Mouse (Mus musculus) retina, postnatal 7 days (tissue): ENCODE results near the gene Cox15.

Source experiments
- DNase-seq: peaks from one replicate; pipeline ENCODE4 v3.0.0-alpha.2; 2012; ENCODE audit warnings: low read depth, low spot score

Gene Cox15

DNA sequence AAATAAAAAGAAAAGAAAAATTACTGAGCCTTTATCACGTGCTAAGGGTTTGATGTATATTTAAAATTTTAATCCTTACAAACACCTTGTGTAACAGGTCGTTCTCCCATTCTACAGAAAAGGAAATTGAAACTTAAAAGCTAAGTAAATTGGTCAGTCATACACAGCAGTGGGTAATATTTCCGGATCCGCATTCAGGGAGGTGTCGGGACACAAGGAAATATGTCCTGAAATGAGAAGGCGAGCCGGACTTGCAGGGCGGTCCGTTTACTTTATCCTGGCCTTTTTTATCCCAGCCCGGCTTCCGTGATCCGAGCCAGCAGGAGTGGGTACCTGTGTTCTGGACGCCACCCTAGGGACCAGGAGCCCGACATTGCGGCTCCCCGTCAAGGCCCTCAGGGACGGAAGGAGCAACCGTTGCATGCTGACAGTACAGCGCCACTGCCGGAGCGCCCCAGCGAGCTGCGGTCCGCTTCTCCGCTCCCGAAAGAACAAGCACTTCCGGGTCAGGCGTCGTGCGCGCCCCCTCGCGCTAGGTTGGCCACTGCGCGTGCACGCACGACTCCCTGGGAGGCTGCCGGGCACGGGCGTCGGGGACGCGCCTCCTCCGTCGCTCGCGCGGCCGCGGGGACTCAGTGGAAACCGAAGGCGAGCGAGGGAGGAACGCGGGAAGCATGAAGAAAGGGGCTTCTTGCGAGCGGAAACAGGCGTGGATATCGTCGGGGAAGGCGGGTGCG, at the start of gene Cox15, which contains the start of gene Cutc:
Gene Cox15, minus strand, starts transcription at position 512 of the 737 bp plus-strand sequence.
Gene Cutc, plus strand, starts transcription at position 508 of the 737 bp plus-strand sequence.
- DNase-seq = peak; percentile 95

DNA sequence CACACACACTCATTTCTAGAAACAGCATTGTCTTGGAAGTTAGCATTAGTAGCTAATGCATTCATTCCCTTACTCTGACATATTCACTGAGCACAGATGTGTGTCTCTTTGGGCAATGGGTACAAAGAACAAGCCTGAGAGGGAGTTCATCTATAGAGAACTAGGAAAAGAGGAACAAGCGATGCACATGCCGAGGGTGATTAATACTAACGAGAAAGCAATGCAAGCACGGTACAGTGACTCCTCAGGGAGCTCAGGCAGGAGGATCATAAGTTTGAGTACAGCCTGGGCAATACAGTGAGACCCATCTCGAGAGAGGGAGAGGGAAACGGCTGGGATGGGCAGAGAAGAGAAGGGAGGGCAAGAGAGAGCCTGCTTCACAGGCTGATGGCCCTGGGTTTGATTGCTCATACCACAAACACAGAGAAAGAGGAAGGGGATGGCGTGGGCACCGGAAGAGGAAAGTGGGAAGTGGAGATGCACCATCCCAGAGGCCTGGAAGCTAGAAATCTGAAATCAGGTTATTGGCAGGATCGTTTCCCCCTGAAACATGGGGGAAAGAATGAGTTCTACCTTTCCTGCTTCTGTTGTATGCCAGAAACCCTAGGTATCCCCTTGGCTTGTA, 48.7 kb upstream of the Cox15 start:
- no peak for DNase-seq

DNA sequence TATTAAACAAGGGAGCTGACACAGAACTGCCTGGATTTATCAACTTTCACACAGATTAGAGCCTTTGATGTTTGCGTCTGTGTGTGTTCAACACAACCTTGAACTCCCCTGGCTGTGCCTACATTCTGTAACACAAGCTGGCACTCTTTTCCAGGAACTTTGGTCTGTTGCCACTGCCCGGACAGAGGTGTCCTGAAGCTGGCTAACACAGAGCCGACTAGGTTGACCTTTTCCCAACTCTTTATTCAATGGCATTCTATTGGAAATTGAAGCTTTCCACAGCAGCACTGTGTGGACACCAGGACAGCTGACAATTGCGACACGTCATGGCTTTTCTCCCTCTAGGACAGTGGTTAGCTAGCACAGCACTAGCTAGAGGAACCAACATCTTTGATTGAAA, 44.4 kb upstream of the Cox15 start:
- DNase-seq = no peak

DNA sequence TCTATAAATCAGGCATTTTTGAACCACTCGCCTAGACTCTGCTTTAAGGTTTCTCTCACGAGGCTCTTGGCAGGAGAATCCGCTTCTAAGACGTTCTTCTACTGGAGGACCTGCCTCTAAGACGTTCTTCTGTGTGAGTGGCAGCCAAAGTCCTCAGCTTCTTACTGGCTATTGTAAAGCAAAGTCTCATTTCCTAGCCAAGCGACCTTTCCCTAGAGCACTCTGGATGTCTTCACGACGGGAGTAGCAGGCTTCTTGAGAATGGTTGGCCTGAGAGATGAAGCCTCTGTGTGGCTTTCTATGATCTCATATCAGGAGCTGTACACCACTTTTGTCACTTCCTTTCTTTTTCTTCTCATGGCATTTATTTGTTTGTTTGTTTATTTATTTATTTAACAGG, 42.7 kb upstream of the Cox15 start:
- DNase-seq = no peak

DNA sequence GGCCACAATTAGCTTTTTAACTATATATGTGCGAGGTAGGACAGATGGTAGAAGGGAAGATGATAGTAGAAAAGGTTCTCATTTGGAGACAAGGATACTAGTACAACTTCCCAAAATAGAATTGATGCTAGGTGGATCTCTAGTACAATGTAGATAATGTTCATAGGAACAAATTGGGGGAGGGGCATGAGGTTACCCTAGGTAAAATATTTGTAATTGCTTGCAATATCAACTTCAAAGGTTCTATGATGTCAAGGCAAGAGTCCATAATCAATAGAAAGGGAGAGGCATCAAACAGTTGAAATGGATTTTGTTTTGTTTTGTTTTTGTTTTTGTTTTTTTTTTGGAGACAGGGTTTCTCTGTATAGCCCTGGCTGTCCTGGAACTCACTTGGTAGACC, 41.2 kb upstream of the Cox15 start:
- no peak for DNase-seq

DNA sequence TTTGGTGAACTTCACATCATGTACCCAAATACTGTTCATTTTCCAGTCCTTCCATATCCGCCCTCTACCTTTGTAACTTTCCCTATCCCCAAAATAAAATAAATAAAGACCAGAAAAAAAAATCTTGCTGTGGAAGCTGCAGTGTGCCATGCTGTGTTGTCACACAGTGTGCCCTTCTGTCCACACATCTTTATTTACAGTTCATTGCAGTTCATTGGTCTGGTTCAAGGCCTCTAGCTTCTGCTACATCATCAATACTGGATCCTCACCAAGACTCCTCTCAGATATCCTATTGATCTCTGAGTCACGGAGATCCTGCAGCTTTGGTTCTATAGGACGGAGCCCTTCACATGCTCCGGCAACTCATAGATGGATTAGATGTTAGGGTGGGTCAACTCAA, 39.7 kb upstream of the Cox15 start:
- no peak for DNase-seq

DNA sequence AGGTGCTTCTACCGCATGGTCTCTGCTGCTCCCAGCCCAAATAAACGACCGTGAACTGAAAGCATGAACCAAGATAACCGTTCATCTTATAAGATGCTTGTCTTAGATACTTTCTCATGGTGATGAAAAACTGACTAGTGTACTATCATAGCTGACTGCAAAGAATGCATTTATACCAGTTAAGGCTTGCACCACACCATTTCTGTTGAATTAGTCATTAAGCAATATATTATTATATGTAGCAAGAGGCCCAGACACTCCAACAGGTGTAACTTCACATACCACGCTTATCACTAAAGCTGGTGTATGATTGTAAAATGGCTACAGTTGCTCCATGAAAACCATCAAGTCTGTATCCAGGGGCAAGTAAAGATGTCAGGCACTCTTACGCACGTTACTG, 37.0 kb upstream of the Cox15 start:
- DNase-seq = no peak

DNA sequence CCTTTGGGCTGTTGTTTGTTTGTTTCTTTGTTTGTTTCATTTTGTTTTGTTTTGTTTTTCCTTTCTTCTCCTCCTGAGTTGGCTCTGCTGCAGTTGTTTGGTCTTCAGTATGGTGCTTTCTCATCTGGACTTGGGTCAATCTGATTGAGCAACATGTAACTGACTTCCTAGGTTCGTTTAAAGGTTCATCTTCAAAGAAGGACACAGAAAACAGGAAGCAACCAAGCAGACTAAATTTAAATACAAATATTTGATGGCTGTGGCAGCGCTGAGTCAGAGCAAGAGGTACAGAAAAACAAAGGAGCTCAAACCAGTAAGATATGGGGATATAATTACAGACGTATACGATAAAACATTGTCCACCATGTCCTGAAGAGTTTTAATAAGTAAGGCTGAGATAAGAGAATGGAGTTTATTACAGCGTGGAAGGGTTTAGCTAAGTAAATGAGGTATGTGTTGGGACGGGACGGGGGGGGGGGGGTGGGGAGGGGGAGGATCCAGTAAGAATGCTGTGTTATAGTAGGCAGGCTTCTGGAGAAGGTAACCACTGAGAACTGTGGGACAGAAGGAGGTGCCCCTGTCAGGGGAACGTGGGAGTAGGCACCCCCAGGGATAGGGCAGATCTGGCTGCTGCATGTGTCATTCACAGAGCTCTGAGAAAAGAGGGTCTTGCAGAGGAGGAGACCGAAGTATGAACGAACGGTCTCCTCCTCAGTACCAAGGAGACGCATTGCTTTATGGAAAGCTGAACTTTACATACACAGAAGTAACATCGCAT, 33.6 kb upstream of the Cox15 start:
- DNase-seq = no peak

DNA sequence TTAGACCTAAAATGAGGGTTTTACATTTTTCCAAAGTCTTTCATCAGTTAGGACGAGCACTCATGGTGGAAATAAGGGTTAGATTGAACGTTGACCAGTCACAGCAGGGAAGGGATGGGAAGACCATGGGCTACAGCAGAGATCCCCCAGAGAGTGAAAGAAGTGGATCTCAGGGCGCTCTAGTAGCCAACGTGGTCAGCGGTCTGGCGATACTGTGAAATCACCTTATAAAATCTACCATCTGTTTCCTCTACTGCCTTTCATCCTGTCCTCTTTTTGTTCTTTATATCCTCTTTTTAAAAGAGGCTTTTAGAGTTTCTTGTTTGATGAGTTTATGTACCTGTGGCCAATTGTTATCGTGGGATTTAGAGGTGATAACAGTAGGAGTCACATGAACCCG, 32.0 kb upstream of the Cox15 start:
- DNase-seq = no peak

DNA sequence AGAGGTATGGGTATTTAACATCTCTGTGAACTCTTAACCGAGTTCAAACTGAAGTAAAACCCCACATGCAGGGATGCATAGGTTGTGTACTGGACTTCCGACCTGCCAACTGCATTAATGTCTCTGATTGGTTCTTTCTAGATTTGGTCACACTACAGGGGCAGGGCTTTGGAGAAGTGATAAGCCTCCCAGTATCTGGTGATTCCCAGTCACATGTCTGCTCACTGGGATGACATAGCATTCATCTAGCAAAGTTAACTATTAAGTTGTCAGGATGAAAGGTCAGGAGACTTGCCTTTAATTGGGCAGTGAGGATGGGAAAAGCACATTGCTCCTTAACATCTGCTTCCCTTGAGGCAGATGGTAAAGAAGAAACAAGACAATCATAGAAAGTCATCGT, 29.2 kb upstream of the Cox15 start, which contains the start of gene Abcc2:
Gene Abcc2, plus strand, starts transcription at position 213 of the 400 bp plus-strand sequence.
- DNase-seq = no peak

DNA sequence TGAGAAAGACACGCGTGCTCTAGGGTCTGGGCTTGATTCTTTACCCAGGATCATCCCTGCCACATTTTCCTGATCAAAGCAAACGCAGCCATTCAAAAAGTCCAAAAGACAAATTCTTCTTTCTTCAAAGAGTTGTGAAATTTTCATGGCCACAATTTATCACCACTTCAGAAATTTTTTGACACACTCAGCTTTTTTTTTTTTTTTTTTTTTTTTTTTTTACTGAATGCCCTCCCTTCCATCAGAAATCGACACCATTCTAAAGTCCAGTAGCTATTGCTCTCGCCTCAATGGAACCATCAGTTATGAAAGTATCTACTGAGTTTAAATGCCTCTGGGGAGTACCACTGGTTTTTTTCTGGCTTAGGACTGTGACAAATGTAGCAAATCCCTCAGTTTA, 27.6 kb upstream of the Cox15 start:
- DNase-seq = no peak

DNA sequence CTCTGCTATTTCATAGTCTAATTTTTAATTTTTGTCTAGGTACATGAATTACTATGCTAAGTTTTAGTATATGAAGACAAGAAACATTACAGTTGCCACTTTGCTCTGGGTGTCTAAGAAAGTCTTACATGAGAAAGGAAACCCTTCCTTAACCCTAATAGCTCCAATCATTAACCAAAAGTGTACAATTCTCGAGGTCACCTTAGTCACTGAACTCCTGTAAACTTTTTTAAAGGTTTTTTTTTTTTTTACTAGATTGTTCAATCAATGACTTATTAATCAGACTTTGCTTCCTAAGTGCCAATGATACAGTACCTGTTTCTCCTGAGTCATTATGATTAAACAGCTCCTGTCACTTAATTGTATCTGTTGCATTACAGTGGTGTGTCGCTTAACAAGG, 24.5 kb upstream of the Cox15 start:
- DNase-seq = no peak

DNA sequence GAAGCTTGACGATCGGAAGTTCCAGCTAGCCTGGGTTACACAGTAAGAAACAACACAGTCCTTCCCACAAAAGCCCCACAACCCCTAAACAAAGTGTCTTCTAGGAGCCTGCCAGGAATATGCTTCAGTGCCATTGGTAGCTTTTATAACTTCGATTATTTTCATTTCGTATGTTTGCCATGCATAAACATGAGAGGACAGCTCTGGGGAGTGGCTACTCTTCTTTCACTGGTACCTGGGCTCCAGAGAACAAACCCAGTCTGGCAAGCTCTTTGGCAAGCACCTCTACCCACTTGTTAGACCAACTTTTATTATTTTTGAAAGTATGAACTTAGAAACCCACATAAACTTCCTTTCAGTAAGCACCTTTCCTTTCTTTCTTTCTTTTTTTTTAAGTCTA, 23.8 kb upstream of the Cox15 start:
- no peak for DNase-seq

DNA sequence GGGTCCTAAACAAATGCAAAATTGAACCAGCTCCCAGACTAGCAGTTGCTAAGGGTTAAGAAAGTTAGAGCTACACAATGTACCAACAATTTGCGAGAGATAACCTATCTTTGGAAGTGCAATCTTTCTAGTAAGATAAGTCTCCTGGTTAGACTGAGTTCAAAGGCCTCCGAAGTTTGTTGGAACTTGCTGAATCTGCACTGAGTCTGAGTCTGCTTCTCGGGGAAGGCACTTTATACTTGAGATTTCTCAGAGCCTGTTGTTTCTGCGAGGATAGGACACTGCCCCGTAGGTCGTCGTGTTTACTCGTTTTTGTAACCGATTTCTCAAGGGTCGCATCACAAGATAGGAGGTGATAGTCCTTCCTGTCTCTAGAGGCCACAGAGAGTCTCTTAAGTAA, 22.6 kb upstream of the Cox15 start:
- DNase-seq = no peak

DNA sequence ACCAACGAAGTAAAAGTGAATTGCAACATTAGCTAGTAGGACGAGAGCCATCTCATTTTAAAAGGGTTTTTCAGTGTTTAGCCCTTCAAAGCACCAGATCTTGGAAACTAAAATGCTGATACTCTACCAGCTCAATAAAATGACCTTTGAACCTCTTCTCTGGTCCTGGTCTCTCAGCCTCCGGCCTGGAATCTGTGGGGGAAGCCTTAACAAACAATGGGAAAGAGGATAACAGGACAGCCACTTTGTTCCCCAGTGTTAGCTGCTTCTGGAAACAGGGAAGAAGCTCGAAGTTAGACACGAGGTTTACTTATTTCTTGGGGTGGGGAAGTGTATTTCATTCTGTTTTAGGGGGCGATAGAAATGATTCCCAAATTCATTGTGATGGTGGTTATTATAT, 19.5 kb upstream of the Cox15 start:
- no peak for DNase-seq

DNA sequence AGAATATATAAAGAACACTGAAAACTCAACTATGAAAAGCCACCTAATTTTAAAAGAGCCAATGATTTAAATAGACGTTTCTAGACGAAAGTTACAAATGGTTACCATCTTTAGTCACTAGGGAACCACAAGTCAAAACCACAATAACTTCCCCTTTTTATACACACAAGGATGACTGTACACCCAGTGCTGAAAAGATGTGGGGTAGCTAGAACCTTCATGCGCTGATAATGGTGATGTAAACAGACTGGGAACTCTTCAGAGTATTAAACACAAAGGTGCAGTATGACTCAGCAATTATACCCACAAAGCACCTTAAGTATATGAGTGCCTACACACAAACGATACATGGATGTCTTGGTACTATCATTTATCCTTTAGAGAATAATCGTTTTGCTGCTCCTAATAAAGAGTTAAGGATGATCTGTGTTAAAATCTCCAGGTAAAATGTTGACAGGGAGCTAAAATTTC, 18.7 kb upstream of the Cox15 start:
- no peak for DNase-seq

DNA sequence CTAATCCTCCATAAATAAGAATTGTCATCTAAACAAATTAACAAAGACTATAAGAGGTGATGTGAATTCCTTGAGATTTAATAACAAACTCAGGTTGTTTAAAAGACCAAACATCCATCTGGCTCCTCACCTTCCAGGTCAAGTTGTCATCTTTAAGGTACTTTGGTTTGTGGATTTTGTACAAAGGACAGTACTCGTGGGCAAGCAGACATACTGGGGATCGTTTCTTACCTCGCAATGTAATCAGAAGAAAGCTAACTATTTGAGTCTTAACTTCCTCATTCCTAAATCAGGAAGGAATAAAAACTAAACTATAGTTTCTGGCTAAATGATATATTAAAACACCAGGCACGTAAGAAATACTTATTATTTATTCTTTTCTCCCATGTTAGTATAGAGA, 17.8 kb upstream of the Cox15 start:
- no peak for DNase-seq

DNA sequence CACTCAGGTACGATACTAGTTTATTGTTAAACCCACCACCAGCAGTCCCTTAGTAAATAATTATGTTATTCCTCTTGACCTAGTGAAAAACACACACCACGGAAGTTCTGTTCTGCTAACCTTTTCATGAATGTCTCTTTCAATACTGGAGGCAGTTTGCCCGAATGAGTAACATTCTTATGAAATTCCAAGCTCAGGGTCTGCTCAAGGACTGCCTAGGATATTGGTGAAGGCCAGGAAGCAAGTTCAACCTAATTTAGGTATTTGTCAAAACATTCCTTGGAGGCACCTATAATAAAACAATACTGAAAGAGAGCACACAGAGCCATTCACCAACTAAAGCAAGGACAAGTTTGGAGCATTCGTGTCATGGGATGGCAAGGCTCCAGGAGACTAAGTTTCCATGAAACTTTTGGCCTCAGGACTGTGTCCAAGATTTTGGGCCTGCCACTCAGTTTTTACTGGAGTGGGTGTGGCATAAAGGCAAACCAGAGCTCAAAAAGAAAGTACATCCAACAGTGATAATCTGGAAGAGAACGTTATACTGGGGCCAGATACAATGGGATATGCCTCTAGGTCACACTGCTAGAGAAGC, 16.7 kb upstream of the Cox15 start:
- DNase-seq = no peak

DNA sequence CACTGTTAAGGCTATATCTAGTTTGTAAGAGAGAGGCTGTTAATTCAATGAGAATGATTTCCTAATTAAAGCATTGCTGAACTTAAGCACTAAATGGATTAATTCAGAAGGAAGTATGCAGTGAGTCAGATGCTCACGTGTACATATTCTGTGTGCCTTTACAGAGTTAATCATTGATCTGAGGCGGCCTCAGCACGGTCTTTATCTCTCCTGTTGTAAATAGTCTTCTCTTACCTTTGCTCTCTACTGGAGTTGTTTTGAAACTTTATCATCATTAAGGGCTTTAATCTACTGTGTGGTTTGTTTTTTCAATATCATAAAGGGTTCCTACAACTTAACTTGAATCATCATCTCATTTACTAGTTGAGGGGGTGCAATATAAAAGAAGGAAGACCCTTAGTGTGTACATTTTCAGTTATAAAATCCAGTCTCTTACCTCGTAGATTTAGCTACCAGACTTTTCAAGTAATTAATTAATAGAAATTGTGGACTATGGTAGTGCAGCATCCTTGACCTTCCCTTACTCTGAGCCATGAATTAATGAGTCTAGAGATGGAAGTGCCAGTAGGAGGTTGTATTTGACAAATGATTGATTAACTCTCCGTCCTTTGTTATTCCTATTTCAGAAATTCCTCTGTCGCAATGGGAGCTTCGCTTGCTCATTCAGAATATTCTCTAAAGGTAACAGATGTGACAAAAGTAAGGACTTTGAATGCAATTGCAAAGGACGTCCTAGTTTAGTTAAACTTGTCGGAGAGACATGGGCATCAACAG, 14.9 kb upstream of the Cox15 start:
- no peak for DNase-seq

DNA sequence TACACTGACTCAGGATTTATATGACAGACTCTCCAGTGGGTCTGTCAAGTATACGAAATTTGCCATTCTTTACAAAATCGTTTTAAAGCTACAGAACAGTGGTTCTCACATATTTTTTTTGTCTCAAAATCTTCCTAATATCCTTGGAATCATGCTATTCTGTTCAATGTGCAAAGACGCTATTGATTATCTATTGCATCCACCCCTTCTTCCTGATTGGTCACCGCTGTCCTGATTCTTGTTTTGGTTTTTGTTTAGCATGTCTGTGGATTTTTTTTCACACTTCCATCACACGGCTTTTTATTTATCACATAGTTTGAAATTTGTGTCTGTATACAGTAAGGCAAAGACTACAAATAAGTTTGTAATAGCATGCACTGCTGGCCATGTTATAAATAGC, 13.7 kb upstream of the Cox15 start:
- DNase-seq = no peak

DNA sequence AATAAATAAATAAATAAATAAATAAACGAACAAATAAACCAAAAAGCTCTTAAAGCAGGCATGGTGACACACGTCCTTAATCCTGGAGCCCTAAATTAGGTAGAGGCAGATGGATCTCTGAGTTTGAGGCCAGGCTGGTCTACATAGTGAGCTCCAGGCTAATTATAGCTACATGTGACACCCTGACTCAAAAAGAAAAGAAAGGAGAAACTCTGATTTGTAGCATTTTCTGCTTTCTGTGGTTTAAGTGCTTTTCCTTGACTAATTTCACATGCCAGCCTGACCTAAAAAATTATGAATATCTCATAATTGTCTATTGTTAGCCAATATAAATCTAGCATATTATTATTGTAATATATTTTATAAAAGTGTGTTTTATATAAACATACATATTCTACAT, 9.6 kb upstream of the Cox15 start:
- DNase-seq = no peak
